Mouse (Mus musculus) kidney, adult 11 months (tissue): Measurements from ENCODE around the gene Tmem131l.

Experiments used
- DNase-seq: peaks from one replicate; pipeline ENCODE4 v3.0.0; 2022

The Tmem131l gene

DNA sequence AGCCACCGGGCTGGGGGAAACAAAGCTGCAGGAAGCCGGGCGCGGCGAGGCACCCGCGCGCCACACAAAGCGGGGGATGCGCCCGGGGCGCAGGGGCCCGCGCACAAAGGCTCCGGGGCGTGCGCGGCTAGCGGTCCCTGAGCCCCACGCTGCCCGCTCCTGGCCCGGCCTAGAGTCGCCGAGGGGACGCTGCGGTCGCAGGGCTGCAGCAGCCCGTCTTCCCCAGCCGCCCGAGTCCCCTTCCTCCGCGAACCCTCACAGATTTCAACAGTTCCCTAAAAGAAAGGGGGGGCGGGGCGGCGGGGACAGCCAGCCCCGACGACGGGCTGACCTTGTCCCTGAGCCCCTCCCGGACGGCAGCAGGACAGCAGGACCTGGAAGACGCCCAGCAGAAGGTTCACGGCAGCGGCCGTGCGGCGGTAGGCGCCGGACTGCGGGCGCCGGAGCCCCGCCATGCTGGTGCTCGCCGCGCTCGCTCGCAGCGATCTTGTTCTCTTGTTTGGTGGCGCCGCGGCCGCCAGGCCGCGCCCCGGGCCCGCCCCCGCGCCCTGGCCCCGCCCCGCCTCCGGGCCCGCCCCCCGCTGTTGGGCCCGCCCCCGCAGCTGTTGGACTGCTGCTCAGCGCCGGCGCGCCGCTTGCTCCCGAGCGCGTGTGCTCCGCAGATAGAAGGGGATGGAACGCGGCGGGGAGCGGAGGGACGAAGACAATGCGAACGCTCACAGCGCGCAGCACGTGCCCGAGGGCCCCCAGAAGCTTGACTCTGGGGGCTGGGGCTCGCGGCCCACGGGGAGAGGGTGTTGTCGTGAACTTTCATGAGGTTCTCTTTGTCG is at the start of gene Tmem131l:
Gene Tmem131l (minus strand): TSS at position 530 of the 830 bp plus-strand sequence.
- DNase-seq, result peak; percentile 62

- no peak for DNase-seq
Observed at GRCm38 (mm10) chr3:84086921-84087320, 46.9 kb upstream of the Tmem131l start.

DNA sequence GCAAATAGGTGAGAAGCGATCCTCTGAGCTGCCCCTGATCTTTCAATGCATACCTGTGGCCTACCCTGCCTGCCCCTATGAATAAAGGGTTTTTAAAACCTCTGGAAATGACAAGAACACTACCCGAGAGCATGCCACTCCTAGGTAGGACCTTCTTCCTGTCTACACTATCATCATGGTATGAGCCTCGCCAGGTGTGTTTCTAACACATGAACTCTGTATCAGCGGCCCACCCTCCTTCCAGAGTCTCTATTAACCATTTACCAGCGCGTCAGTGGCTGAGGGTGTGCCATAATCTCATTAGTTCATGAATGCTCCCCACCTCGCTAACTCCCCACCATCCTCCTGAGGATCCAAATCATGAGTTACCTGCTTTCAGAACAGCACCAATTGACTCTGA is 46.4 kb upstream of the Tmem131l start:
- DNase-seq, result no peak

DNA sequence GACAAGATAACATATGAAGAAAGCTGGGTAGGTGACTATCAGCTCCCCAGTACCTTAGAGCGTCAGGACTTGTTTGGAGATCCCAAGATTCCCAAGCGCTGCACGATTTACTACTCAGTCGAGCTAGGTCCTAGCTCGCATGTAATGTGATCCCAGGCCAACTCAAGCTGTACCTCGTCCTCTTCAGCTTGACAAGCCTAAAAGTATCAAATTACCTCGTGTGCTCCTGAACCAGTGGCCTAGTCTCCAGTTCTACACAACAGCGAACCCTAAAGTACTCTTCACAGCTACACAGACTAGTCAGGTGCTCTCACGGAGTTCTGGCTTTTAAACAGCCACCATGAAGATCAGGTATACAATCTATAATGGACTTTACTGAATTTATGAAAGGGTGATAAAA is 45.5 kb upstream of the Tmem131l start:
- no peak for DNase-seq

GRCm38 (mm10) chr3:84081208-84081722 is 41.3 kb upstream of the Tmem131l start:
- DNase-seq, result no peak

DNA sequence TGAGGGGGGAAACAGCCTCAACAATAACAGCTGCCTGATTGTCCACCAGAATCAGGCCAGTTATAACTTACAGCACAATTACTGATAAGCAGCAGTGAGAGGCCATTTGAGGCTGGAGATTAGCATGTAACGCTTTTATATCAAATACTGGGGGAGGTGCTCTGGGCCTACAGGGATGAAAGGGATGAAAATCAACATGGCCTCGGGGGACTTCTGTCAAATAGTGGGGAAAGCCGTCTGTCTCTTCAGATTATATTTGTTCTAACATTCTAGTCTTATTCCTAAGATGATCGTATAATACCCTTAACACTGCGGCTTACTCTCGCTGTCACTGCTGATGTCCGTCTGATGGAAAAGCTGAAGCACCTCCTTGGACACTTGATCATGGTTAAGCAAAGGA is 40.1 kb upstream of the Tmem131l start:
- no peak for DNase-seq

DNA sequence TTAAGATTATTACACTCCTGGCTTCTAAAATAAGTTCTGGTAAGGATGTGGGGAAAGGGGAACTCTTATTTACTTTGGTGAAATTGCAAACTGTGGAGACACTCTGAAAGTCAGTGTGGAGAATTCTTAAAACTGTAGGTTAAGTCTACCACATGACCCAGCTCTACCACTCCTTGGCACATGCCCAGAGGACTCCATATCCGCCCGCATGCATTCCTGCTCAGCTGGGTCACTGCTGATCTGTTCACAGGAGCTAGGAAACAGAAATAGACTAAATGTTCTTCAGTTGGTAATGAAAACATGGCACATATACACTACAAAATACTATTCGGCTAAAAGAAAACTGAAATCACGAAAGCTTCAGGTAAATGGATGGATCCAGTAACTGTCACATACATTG is 37.5 kb upstream of the Tmem131l start:
- DNase-seq, result no peak

DNA sequence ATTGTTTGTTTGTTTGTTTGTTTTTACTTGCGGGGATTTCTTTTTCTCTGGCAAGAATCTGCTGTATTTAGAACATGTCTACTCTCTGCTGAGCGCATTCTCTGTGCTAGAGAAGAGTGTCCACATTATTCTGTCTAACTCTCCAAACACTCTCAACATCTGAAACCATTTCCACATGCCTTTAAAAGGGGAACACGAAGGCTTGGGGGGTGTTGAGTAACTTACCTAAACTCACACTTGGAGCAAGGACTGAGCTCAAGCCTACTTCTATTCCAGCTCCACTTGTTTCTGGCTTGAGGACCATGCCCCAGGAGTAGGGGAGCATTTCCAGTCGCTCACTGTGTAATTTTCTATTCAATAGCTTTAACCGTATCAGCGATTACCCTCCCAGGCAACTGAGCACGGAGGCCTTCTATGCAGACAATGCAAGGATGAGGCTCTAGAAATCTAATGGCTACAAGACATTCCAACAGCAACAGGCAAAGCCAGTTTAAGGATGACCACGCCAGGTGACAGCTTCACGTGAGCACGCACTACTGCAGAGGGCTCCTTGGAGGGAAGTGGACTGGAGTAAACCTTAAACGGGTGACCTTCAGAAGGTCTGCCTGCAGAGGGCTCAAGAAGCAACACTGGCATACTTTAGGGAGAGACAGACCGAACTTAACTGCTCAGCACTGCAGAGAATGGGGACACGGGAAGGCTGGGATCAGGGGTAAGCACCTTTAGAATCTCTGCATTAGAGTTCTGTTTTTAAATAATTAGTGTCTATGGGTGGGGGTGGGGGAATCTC is 36.8 kb upstream of the Tmem131l start:
- DNase-seq, result no peak

DNA sequence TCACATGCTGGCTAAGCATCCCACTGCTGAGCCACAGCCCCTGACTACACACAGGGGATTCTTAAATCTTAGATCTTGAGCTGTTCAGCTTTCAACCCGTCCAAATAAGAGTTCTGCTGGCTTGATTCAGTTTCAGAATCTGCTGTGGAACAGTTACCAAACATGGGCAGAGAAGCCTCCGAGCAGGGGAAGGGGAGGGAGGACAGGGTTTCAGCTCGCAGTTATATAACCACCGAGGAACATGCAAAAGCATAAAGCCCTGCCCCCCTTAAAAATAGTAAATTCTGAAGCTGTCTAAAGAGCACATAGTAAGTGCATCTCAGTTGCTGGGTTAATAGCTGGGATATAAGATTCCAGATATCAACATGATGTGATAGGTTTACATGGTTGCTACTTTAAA is 35.5 kb upstream of the Tmem131l start:
- no peak for DNase-seq

GRCm38 (mm10) chr3:84074777-84075176 is 34.8 kb upstream of the Tmem131l start:
- DNase-seq, result no peak

DNA sequence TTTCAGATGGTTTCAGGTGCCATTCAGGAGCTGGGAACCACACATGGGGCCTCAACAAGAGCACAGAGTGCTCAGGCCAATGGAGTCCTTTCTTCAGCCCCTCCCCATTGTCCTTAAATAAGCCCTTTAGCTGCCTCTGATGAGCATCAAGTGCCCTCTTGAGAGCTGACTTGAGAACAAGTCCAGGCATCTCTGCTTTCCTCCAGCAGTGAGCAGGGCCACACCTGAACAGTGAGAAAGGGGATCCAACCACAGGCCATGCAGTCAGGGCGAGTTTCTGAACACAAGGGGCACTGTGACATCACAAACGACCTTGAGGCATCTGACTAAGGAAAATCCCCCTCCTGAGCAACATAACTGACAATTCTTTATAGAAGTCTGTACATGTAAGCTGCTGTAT is 31.7 kb upstream of the Tmem131l start:
- no peak for DNase-seq

DNA sequence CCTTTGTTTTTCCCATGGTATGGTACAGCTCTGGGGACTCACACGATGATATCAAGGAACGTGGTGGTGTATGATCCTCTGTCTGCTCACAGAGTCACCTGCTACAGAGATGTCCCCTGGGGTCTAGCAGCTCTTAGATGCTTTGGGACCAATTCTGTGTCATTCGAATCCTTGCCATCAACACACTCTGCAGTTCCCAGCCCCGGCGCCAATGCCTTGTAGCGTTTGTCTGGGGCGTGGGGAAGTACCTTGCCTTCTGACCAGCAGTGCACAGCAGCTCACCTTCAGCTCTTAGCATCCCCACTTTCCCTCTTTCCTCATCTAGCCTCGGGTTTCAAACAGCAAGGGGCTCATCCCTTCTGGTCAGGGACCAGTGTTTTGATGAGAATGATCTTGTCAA is 30.8 kb upstream of the Tmem131l start:
- DNase-seq, result no peak

DNA sequence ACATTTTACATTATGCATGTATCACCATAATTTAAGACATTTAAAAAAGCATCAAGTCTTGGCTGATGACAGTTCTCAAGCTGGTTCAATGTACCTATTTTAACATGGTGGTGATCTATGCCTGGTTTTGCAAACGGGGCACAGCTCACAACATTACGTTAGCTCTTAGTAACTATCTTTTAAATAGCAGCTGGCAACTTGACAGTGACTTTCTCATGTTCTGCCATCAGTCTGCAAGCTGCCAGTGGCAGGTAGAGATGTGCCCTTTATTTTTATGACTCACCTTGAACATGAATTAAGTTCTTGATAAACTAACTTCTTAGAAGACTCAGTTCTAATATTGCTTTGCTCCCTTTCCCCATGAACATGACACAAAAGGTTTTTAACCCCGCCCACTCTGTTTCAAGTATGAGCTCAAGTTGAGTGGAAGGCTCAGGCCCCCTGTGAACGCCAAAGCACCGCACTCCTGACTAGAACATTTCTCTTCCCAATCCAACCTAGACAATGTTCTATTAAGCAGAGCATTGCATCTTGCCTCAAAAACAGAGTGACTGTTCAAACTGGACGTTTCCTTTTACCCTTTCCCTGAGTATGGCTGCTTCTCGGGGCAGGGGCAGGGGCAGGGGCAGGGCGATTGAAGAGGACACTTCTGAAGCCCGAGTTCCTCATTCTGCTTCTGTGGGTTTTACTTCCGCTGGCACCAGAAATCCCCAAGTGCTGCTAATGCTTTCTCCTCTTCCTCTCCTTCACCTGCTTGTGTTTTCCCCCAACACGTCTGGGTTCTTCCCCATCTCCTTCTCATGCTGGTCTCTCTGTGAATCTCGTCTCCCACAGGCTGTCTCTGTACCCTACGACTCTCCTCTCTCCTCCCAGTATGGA is 29.1 kb upstream of the Tmem131l start:
- no peak for DNase-seq

DNA sequence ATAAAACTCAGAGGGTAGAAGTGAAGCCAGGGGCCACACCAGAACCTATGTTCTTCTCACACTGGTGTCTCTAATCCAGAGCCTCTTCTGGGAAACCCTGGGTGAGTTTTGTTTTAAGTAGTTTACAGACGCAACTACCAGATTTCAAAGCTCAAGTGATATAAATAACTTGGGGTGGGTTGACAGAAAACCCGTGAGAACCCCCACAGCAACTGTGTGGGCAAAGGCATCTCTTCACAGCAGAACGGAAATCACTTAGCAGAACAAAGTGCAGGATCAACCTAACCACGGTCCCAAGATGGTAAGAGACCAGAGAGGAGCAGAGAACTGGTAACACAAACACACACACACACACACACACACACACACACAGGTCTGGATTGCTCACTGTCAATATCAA is 25.9 kb upstream of the Tmem131l start:
- DNase-seq, result no peak

GRCm38 (mm10) chr3:84063369-84063914 is 23.5 kb upstream of the Tmem131l start:
- DNase-seq, result no peak

DNA sequence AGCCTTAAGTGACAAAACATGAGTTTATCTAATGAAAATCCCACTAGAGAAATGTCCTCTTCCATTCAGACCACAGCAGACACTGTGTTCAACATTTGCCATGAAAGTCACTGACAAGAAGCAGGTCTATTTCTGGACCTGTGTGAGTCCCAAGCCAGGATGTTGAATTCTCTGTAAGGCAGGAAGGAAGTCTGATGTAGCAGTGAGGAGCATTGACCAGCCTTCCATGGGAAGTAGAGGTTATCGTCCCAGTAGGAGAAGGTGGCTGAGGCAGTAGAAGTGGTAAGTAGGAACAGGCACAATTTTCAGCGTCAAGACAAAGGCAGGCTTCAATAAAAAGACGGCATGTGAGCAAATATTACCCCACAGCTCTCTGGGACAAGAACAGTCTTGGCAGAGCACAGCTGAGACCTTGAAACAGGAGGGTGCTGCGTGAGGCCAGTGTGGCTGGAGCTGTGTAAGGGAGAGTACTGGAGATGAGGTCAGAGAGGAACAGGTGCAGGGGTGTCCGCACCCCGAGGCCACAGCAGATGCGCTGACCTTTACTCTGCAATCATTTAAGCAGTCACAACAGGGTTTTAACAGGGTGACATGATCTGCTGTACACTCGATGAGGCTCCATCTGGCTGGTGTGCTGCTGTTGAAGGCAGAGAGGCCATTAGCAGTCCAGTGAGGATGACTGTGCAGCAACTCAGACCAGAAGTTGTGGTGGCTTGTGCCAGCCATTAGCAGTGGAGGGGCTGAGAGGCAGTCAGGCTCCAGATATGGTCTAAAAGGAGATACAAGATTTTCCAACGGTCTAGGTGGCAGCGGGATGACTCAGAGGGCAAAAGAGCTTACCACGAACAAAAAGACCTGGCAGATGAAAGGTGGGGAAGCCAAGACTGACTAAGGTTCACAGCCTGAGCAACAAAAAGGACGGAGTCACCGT is 21.8 kb upstream of the Tmem131l start:
- no peak for DNase-seq

DNA sequence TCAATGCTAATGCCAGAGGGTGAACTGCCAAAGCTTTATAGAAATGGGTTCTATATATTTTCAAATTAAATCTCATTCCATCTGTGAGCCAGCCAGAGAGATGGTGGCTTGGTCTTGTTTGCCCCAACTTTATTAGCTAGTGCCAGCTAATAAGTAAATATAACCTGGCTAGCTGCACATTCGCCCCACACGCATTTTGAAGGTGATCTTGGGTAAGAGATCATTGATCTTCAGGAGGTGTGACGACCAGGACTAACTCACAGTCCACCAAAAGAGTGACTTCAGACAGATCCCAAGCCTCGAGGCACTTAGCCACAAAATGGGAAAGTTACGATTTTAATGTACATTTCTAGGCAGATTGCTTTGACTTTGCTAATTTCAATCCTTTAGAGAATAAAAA is 21.0 kb upstream of the Tmem131l start:
- DNase-seq, result no peak

- no peak for DNase-seq
Observed at GRCm38 (mm10) chr3:84060128-84060527, 20.2 kb upstream of the Tmem131l start.

- DNase-seq, result no peak
Observed at GRCm38 (mm10) chr3:84059676-84060075, 19.7 kb upstream of the Tmem131l start.

DNA sequence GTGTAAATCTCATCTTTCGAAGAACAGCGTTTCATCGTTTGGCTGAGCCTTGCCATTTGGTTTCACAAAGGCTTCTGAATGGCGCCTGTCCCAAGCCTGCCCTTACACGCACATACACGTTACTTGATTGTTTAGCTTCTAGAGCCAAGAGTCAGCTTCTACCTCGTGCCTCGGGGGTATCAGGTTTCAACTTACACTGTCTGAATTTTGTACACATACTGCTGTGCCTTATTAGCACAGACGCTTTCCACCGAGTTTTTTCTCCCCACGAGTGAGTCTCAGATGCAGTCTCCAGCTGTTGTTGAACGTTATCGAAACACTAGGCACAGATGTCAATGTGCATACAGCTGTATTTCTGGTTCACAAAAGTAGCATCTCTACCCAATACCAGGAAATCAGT is 19.3 kb upstream of the Tmem131l start:
- DNase-seq, result no peak

DNA sequence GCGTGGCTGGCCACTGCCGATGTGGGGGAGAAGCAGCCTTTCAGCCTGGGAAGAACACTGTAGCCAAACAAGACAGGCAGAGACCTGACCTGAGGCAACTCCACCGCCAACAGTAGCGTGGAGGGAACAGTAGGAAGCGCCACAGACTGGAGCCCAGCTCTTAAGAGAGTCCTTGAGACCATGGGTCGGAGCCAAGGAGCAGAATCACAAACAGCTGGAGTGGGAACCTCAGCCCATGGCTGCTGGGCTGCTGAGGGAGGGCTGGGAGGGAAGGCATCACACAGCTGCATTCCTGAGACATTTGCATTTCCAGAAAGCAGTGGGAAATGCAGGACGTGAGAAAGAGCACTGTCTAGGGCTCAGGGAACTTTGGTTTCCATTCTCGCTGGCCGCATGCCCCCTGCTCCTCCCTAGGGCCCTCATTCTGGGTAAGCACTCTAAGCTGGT is 8.8 kb upstream of the Tmem131l start:
- DNase-seq, result no peak
